Mouse (Mus musculus) testis, postnatal 14 days (tissue): ENCODE measurements around the gene Elmo2.

Experiments used
- DNase-seq: peaks from one replicate; pipeline ENCODE4 v3.0.0; 2021; ENCODE audit warnings: low spot score

Gene Elmo2

GRCm38 (mm10) chr2:165288315-165289031 lies 37.8 kb downstream of the Elmo2 start:
- peak; percentile 86 for DNase-seq

GRCm38 (mm10) chr2:165287202-165287984 lies 38.9 kb downstream of the Elmo2 start, which contains the start of gene Slc35c2:
Gene Slc35c2, minus strand, starts transcription at chr2:165287869.
- peak; percentile 92 for DNase-seq

- DNase-seq = no peak
Measured at GRCm38 (mm10) chr2:165286361-165287201, 39.7 kb downstream of the Elmo2 start.

GRCm38 (mm10) chr2:165285621-165286020 lies 40.7 kb downstream of the Elmo2 start:
- DNase-seq = no peak

- DNase-seq = no peak
Measured at GRCm38 (mm10) chr2:165285034-165285433, 41.2 kb downstream of the Elmo2 start.

DNA sequence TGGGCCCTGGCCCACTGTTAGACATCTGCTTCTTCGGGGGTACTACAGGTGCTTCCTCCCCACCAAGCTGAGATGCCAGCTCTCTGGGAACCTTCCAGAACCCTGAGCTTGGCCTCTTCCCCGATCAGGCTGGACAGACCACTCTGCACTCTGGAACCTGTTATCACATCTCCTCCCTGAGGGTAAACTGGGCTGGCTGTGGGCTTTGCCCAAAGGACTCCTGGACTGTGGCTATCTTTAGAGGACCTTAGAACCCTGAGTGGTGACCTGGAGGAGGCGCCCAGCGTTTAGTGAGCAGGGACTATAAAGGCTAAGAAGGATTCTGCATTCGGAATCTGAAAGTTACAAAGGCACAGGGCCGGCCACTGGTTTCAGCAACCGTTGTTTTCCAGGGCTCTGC lies 41.9 kb downstream of the Elmo2 start:
- DNase-seq = no peak

DNA sequence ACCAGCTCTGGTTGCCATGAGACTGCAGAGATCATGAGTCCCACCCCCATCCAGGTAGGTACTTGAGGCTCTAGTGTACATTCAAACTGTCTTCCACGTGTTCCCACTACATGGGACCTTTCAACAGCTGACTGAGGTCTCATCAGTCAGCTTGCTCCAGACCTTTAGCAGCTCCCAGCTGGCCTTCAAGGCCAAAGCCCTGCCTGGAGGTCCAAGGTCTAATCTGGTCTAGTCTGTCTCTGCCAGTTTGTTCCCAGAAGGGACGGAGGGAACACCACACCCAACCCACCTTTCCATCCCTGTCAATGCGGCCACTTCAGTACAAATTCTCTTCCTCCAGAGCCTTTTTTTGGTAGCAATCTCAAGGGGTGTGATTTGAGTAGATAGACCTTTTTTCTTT lies 42.6 kb downstream of the Elmo2 start:
- no peak for DNase-seq

GRCm38 (mm10) chr2:165281779-165282311 lies 44.4 kb downstream of the Elmo2 start:
- DNase-seq = no peak

- DNase-seq = no peak
Measured at GRCm38 (mm10) chr2:165279351-165279750, 46.9 kb downstream of the Elmo2 start.

DNA sequence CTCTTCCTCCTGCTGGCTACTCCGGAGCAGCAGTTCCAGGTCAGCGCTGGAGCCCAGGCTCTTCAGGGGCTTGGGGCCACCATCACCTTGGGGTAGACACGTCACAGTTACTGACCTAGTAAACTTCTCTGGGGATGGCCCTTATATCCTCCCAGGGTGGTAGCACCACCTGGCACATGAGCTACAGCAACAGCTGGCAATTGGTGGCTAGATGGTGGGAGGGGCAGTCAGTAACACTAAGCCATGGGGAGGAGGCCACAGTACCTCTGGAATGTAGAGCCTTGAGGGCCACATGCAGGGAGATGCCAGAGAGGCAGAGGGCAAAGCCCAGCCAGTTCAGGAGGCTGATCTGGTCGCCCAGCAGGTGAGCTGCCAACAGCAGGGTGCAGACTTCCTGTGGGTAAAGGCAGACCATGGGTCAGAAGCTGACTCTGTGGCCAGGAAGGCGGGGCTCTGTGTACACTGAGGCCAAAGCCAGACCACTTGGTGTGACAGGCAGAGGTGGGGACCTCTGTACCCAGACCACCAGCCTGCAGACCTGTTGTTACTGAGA lies 49.0 kb downstream of the Elmo2 start:
- DNase-seq = no peak

- DNase-seq = no peak
Measured at GRCm38 (mm10) chr2:165275824-165276223, 50.5 kb downstream of the Elmo2 start.

GRCm38 (mm10) chr2:165275124-165275640 lies 51.1 kb downstream of the Elmo2 start:
- no peak for DNase-seq

DNA sequence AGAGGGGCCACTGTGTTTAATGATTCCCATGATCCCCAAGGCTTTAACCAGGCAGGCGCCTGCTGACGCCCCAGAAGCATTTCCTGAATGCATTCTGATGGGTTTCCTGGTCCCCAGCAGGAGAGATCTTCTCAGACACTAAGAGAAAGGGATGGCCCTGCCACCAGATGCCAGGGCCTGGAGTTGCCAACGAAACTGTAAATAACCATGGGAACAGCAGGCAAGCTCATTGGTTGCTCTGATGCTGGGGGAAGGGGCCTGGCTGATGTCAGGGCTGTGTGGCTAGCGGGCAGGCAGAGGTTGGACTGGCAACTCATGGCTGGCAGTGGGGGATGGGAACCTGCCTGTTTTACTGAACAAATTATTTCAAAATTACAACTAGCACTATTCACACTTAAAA lies 52.7 kb downstream of the Elmo2 start:
- no peak for DNase-seq

GRCm38 (mm10) chr2:165271326-165271725 lies 55.0 kb downstream of the Elmo2 start:
- no peak for DNase-seq

- DNase-seq = no peak
Measured at GRCm38 (mm10) chr2:165270858-165271257, 55.4 kb downstream of the Elmo2 start.

DNA sequence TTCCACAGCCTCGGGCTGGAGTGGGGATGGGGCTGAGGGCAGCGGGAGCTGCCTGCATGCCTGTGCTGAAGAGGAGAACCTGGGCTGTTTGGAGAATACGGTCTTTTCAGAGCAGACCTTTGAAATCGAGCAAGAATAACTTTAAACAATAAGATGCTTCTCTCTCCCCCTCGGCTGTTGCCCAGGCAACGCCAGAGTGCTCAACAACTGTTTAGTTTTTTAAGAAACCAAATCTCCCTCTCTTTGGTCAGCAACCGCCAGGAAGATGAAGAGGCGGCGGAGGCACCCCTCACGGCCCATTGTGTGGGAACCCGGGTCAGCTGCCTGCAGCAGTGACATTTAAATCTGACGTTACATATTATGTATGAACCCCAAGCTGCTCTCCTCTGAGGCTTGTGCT lies 59.5 kb downstream of the Elmo2 start:
- no peak for DNase-seq

DNA sequence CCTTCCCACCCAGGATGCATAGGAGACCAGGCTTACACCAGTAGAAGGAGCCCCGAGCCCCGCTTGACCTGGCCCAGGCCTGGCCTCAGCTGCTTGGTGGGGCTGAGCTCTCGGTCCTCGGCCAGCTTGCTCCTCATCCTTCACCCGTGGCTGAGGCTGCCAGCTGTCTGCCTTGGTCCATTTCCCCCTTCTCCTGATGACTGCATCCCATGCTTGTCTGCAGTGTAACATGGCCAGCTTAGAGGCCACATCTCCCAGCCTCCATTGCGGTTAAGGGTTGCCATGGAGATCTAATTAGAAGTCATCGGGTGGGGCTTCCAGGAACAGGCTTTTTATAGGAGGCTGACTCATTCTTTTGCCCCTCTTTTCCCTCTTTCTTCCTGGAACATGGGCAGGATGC lies 62.4 kb downstream of the Elmo2 start:
- no peak for DNase-seq

DNA sequence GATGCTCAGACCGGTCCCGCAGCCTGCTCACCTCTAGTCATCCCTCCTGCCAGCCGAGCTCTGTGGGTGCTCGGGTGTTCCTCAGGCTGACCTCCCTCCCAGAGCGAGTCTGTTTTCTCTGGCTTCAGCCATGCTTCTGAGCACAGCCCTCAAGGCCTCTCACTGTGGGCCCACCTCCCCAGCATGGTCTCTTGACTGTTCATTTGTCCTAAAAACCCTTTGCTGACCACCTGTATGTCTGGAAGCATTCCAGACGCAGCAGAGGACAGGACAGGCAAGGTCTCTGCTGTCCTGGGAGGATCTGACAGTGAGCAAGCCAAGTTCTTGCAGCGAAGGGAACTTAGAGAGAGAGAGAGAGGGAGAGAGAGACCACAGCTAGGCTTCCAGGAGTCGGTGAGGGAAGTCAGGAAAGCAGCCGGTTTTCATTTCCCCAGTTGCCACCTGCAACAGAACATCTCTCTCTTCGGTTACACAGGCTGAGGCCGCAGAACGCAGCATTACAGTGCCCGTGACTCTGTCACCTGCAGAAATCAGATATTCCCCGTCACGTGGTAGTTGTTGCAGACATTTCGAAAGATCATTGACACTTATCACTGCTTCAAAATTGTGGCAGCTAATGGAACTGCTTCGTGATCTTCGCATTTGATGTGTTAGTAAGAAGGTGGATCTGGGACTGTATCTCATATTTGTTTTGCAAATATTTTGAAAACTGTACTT lies 63.8 kb downstream of the Elmo2 start:
- no peak for DNase-seq

DNA sequence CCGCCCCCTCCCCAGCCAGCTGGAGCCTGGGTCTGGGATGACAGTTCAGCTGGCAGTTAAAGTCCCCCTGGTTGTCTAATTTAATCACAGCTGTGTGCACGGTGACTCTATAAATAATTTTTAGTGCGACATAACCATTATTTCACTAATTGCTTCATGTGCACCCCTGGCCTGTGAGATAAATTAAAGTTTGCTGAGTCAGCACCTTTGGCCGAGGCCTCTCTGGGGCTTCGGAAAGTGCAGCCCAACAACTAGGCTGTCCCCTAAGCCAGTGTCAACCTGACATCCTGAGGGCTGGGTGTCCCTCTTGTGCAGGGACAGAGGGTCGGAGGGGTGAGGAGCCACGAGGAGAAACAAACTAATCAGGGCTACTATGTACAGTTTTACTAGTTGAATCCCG lies 66.4 kb downstream of the Elmo2 start:
- DNase-seq = no peak

- DNase-seq = no peak
Measured at GRCm38 (mm10) chr2:165258321-165258720, 68.0 kb downstream of the Elmo2 start.
